Mouse (Mus musculus) granulocyte monocyte progenitor cell, adult 5-6 weeks (primary cell): ENCODE measurements around the gene Wsb1. TPM values are rescaled to one million over a fixed set of nuclear protein-coding genes. Genes with fewer than 3 reads are reported as not detected.
"Not testable (repeated sequence)": the region's sequence is repeated elsewhere in the genome, so short reads cannot be mapped to it uniquely, and the experiment has no call there.

Experiments used
- ATAC-seq: replicated peaks from 2 replicates; pipeline ENCODE4 v1.8.0; 2016; ENCODE audit warnings: mild to moderate bottlenecking, moderate TSS enrichment, inconsistent platforms; ENCODE audit not compliant: poor library complexity, severe bottlenecking
- total RNA-seq, 2 experiments: library from RNA; stranded (forward) in 1 of 2; stranded (reverse) in 1 of 2; fragments of 200-712, 200-1000 nt in 1 of 2; fragments of >200 nt in 1 of 2; fragmentation: Nextera tagmentation in 1 of 2; gene quantifications; 2 replicates each; pipeline ENCODE4 v1.2.3; 2014 to 2017

The Wsb1 gene
- 123 and 152 TPM in 2 replicates for total RNA-seq (2014; fragmentation: Nextera tagmentation)
- total RNA-seq (2017) = 153 and 170 TPM in 2 replicates

DNA sequence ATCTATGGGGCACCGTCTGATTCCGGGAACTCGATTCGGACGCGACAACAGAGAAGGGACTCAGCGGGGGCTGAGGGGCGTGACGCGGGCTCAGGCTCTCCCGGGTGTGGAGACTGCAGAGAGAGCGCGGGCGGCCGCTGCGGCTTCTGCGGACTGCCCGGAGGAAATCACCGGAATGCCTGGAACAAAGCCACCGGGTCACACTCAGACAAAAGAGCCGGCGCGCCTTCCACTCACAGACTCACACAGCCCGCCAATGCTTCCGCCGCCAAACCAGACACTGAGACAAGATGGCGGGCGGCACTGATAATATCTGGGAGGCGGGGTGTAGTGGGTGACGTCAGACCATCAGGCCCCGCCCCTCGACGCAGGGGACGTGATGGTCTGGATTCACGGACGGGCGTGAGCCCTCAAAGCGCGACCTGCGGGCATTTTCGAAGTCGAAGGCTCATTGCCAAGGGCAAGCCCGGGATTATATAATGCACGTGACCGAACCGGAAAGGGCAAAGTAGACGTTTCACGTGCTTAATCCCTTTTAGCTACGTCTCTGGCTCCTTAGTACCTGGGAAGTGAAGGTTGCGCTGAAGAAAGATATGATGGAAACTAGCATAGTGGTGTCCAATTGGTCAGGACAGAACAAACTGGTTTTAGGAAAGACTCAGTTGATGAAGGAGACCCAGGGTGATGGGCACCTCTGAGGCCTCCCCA lies at the start of gene Wsb1:
TSS of gene Wsb1 (minus strand) at position 281 of the 708 bp plus-strand sequence.
- ATAC-seq = peak; percentile 87

DNA sequence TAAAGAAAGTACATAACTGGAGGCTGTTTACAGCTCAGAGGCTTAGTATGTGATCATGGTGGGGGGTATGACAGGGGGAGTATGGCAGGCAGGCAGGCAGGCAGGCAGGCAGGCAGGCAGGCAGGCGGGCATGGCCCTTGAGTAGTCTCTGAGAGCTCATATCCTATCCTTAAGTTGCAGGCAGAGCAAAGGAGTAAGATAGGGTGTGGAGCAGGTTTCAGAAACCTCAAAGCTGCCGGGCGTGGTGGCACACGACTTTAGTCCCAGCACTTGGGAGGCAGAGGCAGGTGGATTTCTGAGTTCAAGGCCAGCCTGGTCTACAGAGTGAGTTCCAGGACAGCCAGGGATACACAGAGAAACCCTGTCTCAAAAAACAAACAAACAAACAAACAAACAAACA lies 49.8 kb upstream of the Wsb1 start:
- not testable (repeated sequence) for ATAC-seq

- no peak for ATAC-seq
Observed at GRCm38 (mm10) chr11:79303109-79303508, 48.6 kb upstream of the Wsb1 start.

GRCm38 (mm10) chr11:79299719-79300431 lies 45.4 kb upstream of the Wsb1 start:
- no peak for ATAC-seq

GRCm38 (mm10) chr11:79296856-79297491 lies 42.5 kb upstream of the Wsb1 start, which contains the start of gene Gm9964:
Gm9964 (minus strand) TSS chr11:79296906.
- ATAC-seq = no peak

DNA sequence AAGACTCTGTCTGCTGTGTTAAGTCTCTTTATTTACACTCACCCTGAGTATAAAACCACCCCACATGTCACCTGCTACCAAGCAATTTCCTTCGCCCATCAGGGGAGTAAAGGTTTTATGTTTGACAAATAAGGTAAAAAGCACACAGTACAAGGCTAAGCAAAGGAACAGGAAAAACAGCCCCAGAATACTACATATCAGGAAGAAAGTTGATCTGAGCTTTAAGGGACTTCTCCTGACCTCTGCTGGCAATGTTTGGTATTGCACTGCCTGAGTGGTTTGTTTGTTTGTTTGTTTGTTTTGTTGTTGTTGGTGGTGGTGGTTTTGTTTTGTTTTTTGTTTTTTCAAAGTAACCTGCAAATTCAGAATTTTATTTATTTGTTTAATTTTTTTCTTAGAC lies 41.7 kb upstream of the Wsb1 start:
- no peak for ATAC-seq

- ATAC-seq = no peak
Observed at GRCm38 (mm10) chr11:79293971-79294370, 39.5 kb upstream of the Wsb1 start.

DNA sequence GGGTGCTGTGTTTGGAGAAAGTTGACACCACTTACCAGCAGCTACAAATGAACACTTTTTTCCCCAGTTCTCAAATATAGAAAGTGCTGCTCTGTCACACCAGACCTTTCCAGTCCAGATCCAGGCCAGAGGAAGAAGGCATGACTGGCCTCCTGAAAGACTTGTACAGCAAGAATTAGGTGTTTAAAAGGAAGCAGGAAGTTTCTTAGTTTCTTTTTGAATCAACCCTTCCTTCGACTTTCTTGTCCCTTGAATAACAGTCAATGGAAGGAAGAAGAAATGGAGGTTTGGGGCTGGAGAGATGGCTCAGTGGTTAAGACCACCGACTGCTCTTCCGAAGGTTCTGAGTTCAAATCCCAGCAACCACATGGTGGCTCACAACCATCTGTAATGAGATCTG lies 38.6 kb upstream of the Wsb1 start:
- ATAC-seq = no peak

GRCm38 (mm10) chr11:79292130-79292529 lies 37.7 kb upstream of the Wsb1 start:
- ATAC-seq = no peak

- ATAC-seq = no peak
Observed at GRCm38 (mm10) chr11:79291651-79292050, 37.2 kb upstream of the Wsb1 start.

DNA sequence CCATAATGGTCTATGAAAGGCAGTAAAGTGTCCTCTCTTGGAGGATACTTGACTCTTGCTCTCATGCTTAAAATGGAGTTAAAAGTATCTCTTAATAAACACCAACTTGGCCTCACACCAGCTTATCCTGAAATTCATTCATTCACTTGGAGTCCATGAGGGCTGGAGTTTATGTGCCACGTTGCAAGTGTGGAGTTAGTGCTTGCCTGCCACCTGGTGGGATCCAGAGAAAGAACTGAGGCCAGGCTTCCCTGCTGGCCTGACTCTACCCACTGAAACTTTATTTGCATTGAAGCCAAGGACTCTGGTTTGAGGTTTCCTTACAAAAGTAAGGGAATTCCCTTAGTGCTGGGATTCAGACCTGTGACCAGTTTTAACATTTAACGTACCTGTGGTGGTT lies 36.0 kb upstream of the Wsb1 start:
- ATAC-seq = no peak

GRCm38 (mm10) chr11:79288913-79289640 lies 34.6 kb upstream of the Wsb1 start:
- no peak for ATAC-seq

DNA sequence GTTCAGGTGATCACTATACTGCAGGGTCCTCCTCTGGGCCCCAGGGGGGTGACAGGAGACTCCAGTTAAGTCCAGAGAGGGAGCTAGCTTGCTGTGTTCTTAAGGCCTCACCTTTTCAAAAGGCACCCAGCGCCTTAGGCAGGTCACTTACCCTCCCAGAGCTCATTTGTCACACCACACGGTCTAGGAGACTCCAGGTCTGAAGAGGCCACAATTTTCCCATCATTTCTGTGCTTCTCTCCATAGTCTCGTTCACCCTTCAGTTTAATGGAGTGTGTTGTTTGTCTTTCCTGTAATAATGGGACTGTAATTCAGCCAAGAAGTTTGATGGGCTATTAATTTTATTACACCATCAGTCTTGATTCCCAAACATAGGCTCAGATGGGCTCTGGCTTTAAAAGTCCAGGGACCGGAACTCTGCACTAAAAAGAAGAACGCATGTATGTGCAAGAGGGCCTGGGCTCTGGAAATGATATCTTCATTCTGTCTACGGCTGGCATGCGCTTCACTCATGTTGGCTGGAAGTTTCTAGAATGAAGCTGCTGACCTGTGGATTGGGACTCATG lies 33.9 kb upstream of the Wsb1 start:
- no peak for ATAC-seq

- ATAC-seq = peak; percentile 86
Observed at GRCm38 (mm10) chr11:79287447-79287846, 33.0 kb upstream of the Wsb1 start.

GRCm38 (mm10) chr11:79286305-79286799 lies 31.9 kb upstream of the Wsb1 start:
- peak; percentile 41 for ATAC-seq

GRCm38 (mm10) chr11:79283350-79284030 lies 29.0 kb upstream of the Wsb1 start:
- no peak for ATAC-seq

DNA sequence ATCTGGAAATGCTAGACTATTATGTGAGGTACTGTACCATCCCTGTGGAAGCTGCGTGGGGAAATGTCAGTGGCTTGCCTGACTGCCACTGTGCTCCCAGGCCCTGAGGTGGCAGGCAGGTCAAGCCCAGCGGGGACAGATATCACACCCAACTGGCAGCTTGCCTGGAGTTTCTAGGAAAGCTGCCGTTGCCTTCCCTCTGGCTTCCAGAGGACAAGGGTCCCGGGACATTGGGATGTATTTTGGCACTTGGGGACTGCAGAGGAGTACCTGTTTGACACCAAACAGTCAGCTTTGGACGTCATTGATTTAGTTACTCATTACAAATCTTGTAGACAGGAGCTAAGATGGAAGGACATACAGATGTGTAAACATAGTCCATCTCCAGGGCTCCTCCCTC lies 26.9 kb upstream of the Wsb1 start:
- no peak for ATAC-seq

- no peak for ATAC-seq
Observed at GRCm38 (mm10) chr11:79279732-79280405, 25.4 kb upstream of the Wsb1 start.

DNA sequence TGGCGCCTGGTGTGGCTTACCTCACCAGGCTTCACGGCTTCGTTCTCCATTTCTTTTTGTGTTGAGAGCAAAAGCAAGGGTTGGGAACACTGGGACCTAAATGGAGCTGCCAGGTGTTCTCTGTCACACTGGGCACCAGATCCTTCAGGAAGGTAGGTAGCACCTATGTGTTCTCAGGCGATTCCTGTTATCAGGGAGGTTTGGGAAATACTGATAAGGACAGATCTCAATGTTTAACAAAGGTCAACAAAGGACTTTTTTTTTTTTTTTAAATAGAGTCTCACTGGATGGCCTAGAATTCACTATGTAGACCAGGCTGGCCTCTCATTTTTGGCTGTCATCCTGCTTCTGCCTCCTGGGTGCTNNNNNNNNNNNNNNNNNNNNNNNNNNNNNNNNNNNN lies 19.3 kb upstream of the Wsb1 start:
- ATAC-seq = no peak
